Mouse (Mus musculus) kidney, adult 2 months (tissue): ENCODE data around the gene Fam83e.

Experiments
- CTCF ChIP-seq: fragments of 200-500 bp; conservative IDR thresholded peaks from 2 replicates; pipeline ENCODE4 v1.5.1; 2011; ENCODE audit warnings: low read depth, mild to moderate bottlenecking, control low read depth, low read length, moderate library complexity, mixed read lengths; ENCODE audit not compliant: insufficient read depth, insufficient read length
- POLR2A ChIP-seq: fragments of 200-500 bp; IDR thresholded peaks from one replicate; pipeline ENCODE4 v1.6.1; 2011; ENCODE audit warnings: low read depth, low read length, control low read depth

DNA sequence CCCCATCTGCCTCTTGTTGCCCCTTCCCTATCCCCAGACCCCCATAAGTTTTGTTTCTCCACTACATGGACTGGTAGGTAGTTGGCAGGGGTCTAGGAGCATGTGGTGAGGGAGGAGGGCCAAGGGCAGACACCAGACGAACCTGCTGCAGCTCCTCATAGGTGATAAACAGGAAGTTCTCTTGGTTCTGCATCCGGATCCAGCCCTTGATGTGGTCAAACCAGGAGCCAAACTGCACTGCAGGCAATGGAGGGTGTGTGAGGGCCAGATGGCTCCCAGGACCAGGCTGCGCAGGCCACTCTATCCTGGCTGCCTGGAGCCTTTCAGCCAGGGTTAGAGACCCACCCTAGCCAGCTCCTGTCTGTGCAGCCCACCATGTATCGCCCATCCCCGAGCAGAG, 12.5 kb downstream of the Fam83e start:
- TF ChIP-seq CTCF, result no peak
- no peak for TF ChIP-seq POLR2A
